Mouse (Mus musculus): ENCODE measurements around the gene Efna5. TPM values are rescaled to one million over a fixed set of nuclear protein-coding genes. Genes with fewer than 3 reads are reported as not detected.

Gene Efna5
- polyA plus RNA-seq, 1 experiment from 2014 or later, result 37.0 TPM

GRCm38 (mm10) chr17:62614237-62614636, 266.9 kb downstream of the Efna5 start:
- Histone ChIP-seq H3K27me3 (ENCODE audit: low read depth, poor library complexity, severe bottlenecking) (no peaks in the 10 kb centered on the region), H3K36me3 (no peaks in the 10 kb centered on the region), H3K27ac (no peak overlapping the region; the same call in 1 of the 2 replicates), H3K4me3 (no peak overlapping the region), H3K4me1 (peaks cover 23% of the 10 kb centered on the region), H3K9me3 (replicated peaks) (no peaks in the 10 kb centered on the region)
- WGBS, result 52% methylated on average over 8 of the region's 8 CpGs
- no peak for DNase-seq (ENCODE audit: low spot score)

GRCm38 (mm10) chr17:62613232-62613631, 267.9 kb downstream of the Efna5 start:
- H3K9me3 ChIP-seq (replicated peaks), result no peaks in the 10 kb centered on the region
- 96% methylated on average over 11 of the region's 11 CpGs for WGBS
- no peak overlapping the region for H3K27ac ChIP-seq
- no peaks in the 10 kb centered on the region for H3K36me3 ChIP-seq
- DNase-seq (ENCODE audit: low spot score), result no peak
- H3K4me3 ChIP-seq, result no peak overlapping the region
- no peaks in the 10 kb centered on the region for H3K27me3 ChIP-seq (ENCODE audit: low read depth, poor library complexity, severe bottlenecking)
- peaks cover 28% of the 10 kb centered on the region for H3K4me1 ChIP-seq

- peaks cover 25% of the 10 kb centered on the region for H3K4me1 ChIP-seq
- WGBS, result 41% methylated on average over 8 of the region's 8 CpGs
- DNase-seq (ENCODE audit: low spot score), result no peak
- no peak overlapping the region for H3K27ac ChIP-seq
- no peaks in the 10 kb centered on the region for H3K9me3 ChIP-seq (replicated peaks)
- peaks cover 7% of the 10 kb centered on the region; the same call in 1 of the 2 replicates for H3K36me3 ChIP-seq
- no peak overlapping the region for H3K4me3 ChIP-seq
- no peaks in the 10 kb centered on the region for H3K27me3 ChIP-seq (ENCODE audit: low read depth, poor library complexity, severe bottlenecking)
These were observed 273.0 kb downstream of the Efna5 start for GRCm38 (mm10) chr17:62608145-62608544.

- H3K27ac ChIP-seq, result no peak overlapping the region
- WGBS, result 91% methylated on average over 18 of the region's 18 CpGs
- H3K27me3 ChIP-seq (ENCODE audit: low read depth, poor library complexity, severe bottlenecking), result no peaks in the 10 kb centered on the region
- peaks cover 25% of the 10 kb centered on the region for H3K4me1 ChIP-seq
- no peak for DNase-seq (ENCODE audit: low spot score)
- H3K36me3 ChIP-seq, result peaks cover 7% of the 10 kb centered on the region; the same call in 1 of the 2 replicates
- H3K4me3 ChIP-seq, result no peak overlapping the region
- no peaks in the 10 kb centered on the region for H3K9me3 ChIP-seq (replicated peaks)
These were observed 273.7 kb downstream of the Efna5 start for GRCm38 (mm10) chr17:62607304-62607914.

GRCm38 (mm10) chr17:62606681-62607080, 274.4 kb downstream of the Efna5 start:
- Histone ChIP-seq H3K36me3 (peaks cover 11% of the 10 kb centered on the region; the same call in 1 of the 2 replicates), H3K4me1 (peaks cover 25% of the 10 kb centered on the region), H3K4me3 (no peak overlapping the region), H3K27ac (no peak overlapping the region), H3K27me3 (ENCODE audit: low read depth, poor library complexity, severe bottlenecking) (no peaks in the 10 kb centered on the region), H3K9me3 (replicated peaks) (no peaks in the 10 kb centered on the region)
- 91% methylated on average over 6 of the region's 6 CpGs for WGBS
- DNase-seq (ENCODE audit: low spot score), result no peak

- H3K4me1 ChIP-seq, result peaks cover 25% of the 10 kb centered on the region
- DNase-seq (ENCODE audit: low spot score), result no peak
These were observed 276.8 kb downstream of the Efna5 start for GRCm38 (mm10) chr17:62604309-62604708.

GRCm38 (mm10) chr17:62603604-62604003, 277.5 kb downstream of the Efna5 start:
- Histone ChIP-seq H3K4me1 (peaks cover 20% of the 10 kb centered on the region), H3K27ac (no peak overlapping the region; the same call in 1 of the 2 replicates), H3K36me3 (peaks cover 11% of the 10 kb centered on the region; the same call in 1 of the 2 replicates), H3K27me3 (ENCODE audit: low read depth, poor library complexity, severe bottlenecking) (no peaks in the 10 kb centered on the region), H3K4me3 (no peak overlapping the region), H3K9me3 (replicated peaks) (no peaks in the 10 kb centered on the region)
- 61% methylated on average over 5 of the region's 5 CpGs for WGBS
- no peak for DNase-seq (ENCODE audit: low spot score)

More at GRCm38 (mm10) chr17:62604309-62604708, 276.8 kb downstream of the Efna5 start:
- 67% methylated on average over 5 of the region's 5 CpGs for WGBS
- Histone ChIP-seq H3K36me3 (peaks cover 11% of the 10 kb centered on the region; the same call in 1 of the 2 replicates), H3K27ac (no peak overlapping the region), H3K4me3 (no peak overlapping the region), H3K9me3 (replicated peaks) (no peaks in the 10 kb centered on the region), H3K27me3 (ENCODE audit: low read depth, poor library complexity, severe bottlenecking) (no peaks in the 10 kb centered on the region)

- no peaks in the 10 kb centered on the region for H3K27me3 ChIP-seq (ENCODE audit: low read depth, poor library complexity, severe bottlenecking)
- H3K27ac ChIP-seq, result no peak overlapping the region
- 74% methylated on average over 9 of the region's 9 CpGs for WGBS
- DNase-seq (ENCODE audit: low spot score), result no peak
- peaks cover 4% of the 10 kb centered on the region; the same call in 1 of the 2 replicates for H3K36me3 ChIP-seq
- peaks cover 2% of the 10 kb centered on the region; the same call in 1 of the 2 replicates for H3K4me1 ChIP-seq
- no peak overlapping the region for H3K4me3 ChIP-seq
- no peaks in the 10 kb centered on the region for H3K9me3 ChIP-seq (replicated peaks)
These were observed 282.2 kb downstream of the Efna5 start for GRCm38 (mm10) chr17:62598716-62599490.

- 83% methylated on average over 5 of the region's 5 CpGs for WGBS
- Histone ChIP-seq H3K27ac (no peak overlapping the region), H3K36me3 (no peaks in the 10 kb centered on the region), H3K9me3 (replicated peaks) (0 out of 2 replicates have a peak, but pooled peaks cover under 1% of the 10 kb centered on the region), H3K4me3 (no peak overlapping the region), H3K27me3 (ENCODE audit: low read depth, poor library complexity, severe bottlenecking) (no peaks in the 10 kb centered on the region), H3K4me1 (peaks cover 6% of the 10 kb centered on the region; the same call in 1 of the 2 replicates)
- DNase-seq (ENCODE audit: low spot score), result no peak
These were observed 288.6 kb downstream of the Efna5 start for GRCm38 (mm10) chr17:62592436-62593074.

- H3K36me3 ChIP-seq, result no peaks in the 10 kb centered on the region
- H3K9me3 ChIP-seq (replicated peaks), result 0 out of 2 replicates have a peak, but pooled peaks cover 2% of the 10 kb centered on the region
- no peak for DNase-seq (ENCODE audit: low spot score)
- no peaks in the 10 kb centered on the region for H3K27me3 ChIP-seq (ENCODE audit: low read depth, poor library complexity, severe bottlenecking)
- H3K4me3 ChIP-seq, result no peak overlapping the region
- WGBS, result 80% methylated on average over 10 of the region's 10 CpGs
- H3K27ac ChIP-seq, result no peak overlapping the region
- peaks cover 6% of the 10 kb centered on the region; the same call in 1 of the 2 replicates for H3K4me1 ChIP-seq
These were observed 289.3 kb downstream of the Efna5 start for GRCm38 (mm10) chr17:62591581-62592435.

- H3K36me3 ChIP-seq, result no peaks in the 10 kb centered on the region
- H3K27ac ChIP-seq, result no peak overlapping the region
- no peak overlapping the region for H3K4me3 ChIP-seq
- 84% methylated on average over 9 of the region's 9 CpGs for WGBS
- H3K27me3 ChIP-seq (ENCODE audit: low read depth, poor library complexity, severe bottlenecking), result no peaks in the 10 kb centered on the region
- 0 out of 2 replicates have a peak, but pooled peaks cover 2% of the 10 kb centered on the region for H3K9me3 ChIP-seq (replicated peaks)
- H3K4me1 ChIP-seq, result peaks cover 6% of the 10 kb centered on the region; the same call in 1 of the 2 replicates
- DNase-seq (ENCODE audit: low spot score), result no peak
These were observed 290.2 kb downstream of the Efna5 start for GRCm38 (mm10) chr17:62590685-62591460.

Measured in limb, embryonic 10.5 days (tissue).